Mouse (Mus musculus) heart, embryonic 14.5 days (tissue): ENCODE measurements around the gene Erbb3. TPM values are rescaled to one million over a fixed set of nuclear protein-coding genes. Genes with fewer than 3 reads are reported as not detected.

ENCODE experiments used
- ATAC-seq: fragments of 200-750 bp; cut with Nextera tagmentation; 2 replicates; pipeline ENCODE4 v1.8.0; 2017; ENCODE audit warnings: low read depth, moderate TSS enrichment; ENCODE audit not compliant: insufficient number of reproducible peaks, insufficient read depth, low FRiP score
- H3K27ac ChIP-seq, 2 experiments: fragments of 200-500 bp in 1 of 2; fragments of 300-500 bp in 1 of 2; sonication (generic) in 1 of 2; replicated peaks in 1 of 2; 2 replicates each; pipeline ENCODE4 v1.5.1; 2012 to 2014; ENCODE audit warnings: low read depth in 2 of 2, low read length in 2 of 2, control low read depth in 1 of 2, mild to moderate bottlenecking in 1 of 2, mixed read lengths in 1 of 2; ENCODE audit not compliant: control insufficient read depth in 1 of 2, insufficient read depth in 1 of 2
- H3K27me3 ChIP-seq: fragments of 300-500 bp; sonication (generic); 2 replicates; pipeline ENCODE4 v1.6.1; 2014; ENCODE audit warnings: mild to moderate bottlenecking, low read length, control low read depth; ENCODE audit not compliant: control insufficient read depth, insufficient read depth
- H3K36me3 ChIP-seq: fragments of 300-500 bp; sonication (generic); 2 replicates; pipeline ENCODE4 v1.6.1; 2014; ENCODE audit warnings: mild to moderate bottlenecking, control low read depth, low read length, mixed read lengths; ENCODE audit not compliant: control insufficient read depth, insufficient read depth
- H3K4me1 ChIP-seq, 2 experiments: fragments of 200-500 bp in 1 of 2; fragments of 300-500 bp in 1 of 2; sonication (generic) in 1 of 2; 2 replicates each; pipeline ENCODE4 v1.6.1; 2012 to 2014; ENCODE audit warnings: low read length in 2 of 2, control low read depth in 1 of 2, mixed read lengths in 1 of 2; ENCODE audit not compliant: control insufficient read depth in 2 of 2, insufficient read depth in 2 of 2
- H3K4me2 ChIP-seq: fragments of 300-500 bp; sonication (generic); 2 replicates; pipeline ENCODE4 v1.6.1; 2014; ENCODE audit warnings: mild to moderate bottlenecking, low read length
- H3K4me3 ChIP-seq, 2 experiments: fragments of 200-500 bp in 1 of 2; fragments of 300-500 bp in 1 of 2; sonication (generic) in 1 of 2; 2 replicates each; pipeline ENCODE4 v1.5.1; 2012 to 2014; ENCODE audit warnings: low read length in 2 of 2, mild to moderate bottlenecking in 2 of 2, control low read depth in 1 of 2, low read depth in 1 of 2, moderate library complexity in 1 of 2; ENCODE audit not compliant: control insufficient read depth in 1 of 2, insufficient read depth in 1 of 2
- H3K9ac ChIP-seq: fragments of 300-500 bp; sonication (generic); 2 replicates; pipeline ENCODE4 v1.6.1; 2014; ENCODE audit warnings: mild to moderate bottlenecking, low read length
- H3K9me3 ChIP-seq: fragments of 300-500 bp; sonication (generic); 2 replicates; pipeline ENCODE4 v1.6.1; 2016; ENCODE audit warnings: low read length, control low read depth; ENCODE audit not compliant: control insufficient read depth
- WGBS: fragments of 180-500 bp; shearing (Covaris S2); extraction: QIAGEN DNeasy Blood & Tissue Kit; methylation state at CpG from one replicate; pipeline ENCODE4 v1.1.7; 2014; 5-methylcytosine and 5-hydroxymethylcytosine counted together
- polyA plus RNA-seq: library from polyadenylated mRNA; unstranded; fragments of >200 nt; fragmentation: Nextera tagmentation; extraction: Ambion mirVana; gene quantifications from 2 replicates; pipeline ENCODE4 v1.2.1, GENCODE M21; 2014

Gene Erbb3
- polyA plus RNA-seq, 1 experiment from 2014 or later = 2.9 TPM

DNA sequence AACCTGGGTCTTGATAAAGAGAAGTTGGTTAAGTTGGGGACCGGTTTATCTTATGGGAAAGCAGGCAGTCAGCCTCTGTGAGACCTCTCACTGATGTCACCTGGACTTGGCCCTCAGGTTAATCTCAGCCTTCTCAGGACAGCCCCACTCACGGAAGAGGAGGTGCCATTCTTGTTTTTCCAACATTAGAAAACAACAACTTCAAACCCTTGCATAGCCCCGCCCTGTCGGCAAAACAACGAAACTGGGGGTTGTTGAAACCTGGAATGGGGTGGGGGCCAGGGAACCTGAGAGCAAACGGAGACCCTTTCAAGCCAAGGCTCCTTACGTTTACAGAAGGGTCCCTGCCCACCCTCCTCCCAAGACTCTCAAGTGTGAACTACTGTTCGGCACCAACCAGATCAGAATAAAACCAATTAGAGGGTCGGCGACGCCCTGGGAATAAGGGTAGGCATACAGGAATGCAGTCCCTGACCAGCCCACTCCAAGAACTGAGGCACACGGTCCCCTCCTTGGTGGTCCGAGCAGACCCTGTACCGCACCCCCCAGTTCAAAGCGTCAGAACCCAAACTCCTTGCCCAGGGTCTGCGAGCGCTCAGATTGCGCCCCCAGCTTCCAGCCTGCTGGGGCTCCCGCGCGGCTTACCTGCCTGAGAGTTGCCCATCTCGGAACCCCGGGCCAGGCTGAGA is 533 bp downstream of the Erbb3 start:
- Histone ChIP-seq H3K27me3 (peaks cover 20% of the 10 kb centered on the region), H3K4me3 (peak overlapping the region; percentile 56 to 75), H3K9ac (peak overlapping the region; percentile 70), H3K9me3 (no peaks in the 10 kb centered on the region), H3K36me3 (no peaks in the 10 kb centered on the region), H3K27ac (no peak overlapping the region), H3K4me1 (peaks cover 11 to 14% of the 10 kb centered on the region in 2 experiments), H3K4me2 (peak overlapping the region; percentile 99)
- 4% methylated on average over 23 of the region's 23 CpGs for WGBS
- 0 out of 2 replicates have a peak, but pooled peaks have one; percentile 14 for ATAC-seq

DNA sequence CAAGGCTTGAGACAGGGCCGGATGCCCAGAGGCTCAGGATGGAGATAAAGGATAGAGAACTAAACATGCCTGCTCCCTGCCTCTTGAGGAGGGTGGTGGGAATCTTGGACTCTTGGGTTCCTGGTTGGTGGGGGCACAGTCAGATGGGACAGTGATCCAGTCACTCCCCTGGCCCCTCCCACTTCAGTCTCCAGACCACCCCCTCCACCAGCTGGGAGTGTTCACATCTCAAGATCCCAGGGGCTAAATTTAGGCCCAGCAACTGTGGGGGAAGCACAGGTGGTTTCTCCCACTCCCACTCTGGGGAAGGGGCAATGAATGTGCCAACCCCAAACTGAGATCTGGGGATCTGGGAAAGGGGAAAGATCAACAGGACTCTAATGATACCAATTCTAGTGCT is 1.3 kb downstream of the Erbb3 start:
- no peak overlapping the region for H3K9ac ChIP-seq
- H3K4me1 ChIP-seq = peaks cover 19 to 20% of the 10 kb centered on the region in 2 experiments
- 31% methylated on average over 1 of the region's 1 CpGs for WGBS
- H3K4me3 ChIP-seq = no peak overlapping the region
- no peaks in the 10 kb centered on the region for H3K36me3 ChIP-seq
- ATAC-seq = no peak
- H3K27me3 ChIP-seq = peaks cover 20% of the 10 kb centered on the region
- H3K9me3 ChIP-seq = no peaks in the 10 kb centered on the region
- no peak overlapping the region for H3K4me2 ChIP-seq
- H3K27ac ChIP-seq = no peak overlapping the region

DNA sequence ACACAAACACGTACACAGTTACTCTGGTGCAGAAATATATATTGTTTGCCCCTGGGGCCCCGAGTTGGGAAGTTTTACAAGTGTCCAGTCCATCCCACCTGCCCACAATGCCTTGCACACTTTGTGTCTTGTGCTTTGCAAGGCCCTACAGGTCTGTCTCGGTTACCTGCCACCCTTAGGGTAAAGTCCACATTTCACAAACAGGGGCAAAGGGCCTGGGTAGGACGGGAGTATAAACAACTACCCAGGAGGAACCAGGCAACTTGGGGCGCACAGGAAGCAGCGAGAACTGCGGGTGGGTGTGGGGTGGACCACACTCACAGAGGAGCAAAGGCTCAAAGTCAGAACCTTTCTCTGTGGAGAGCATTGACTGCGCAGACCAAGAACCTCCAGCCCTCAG is 1.8 kb downstream of the Erbb3 start:
- Histone ChIP-seq H3K36me3 (no peaks in the 10 kb centered on the region), H3K4me2 (no peak overlapping the region), H3K27me3 (peaks cover 20% of the 10 kb centered on the region), H3K4me1 (peaks cover 20% of the 10 kb centered on the region in 2 experiments), H3K9ac (no peak overlapping the region), H3K27ac (peak overlapping the region in 1 of 2 experiments; percentile 24; a peak in 1 of 4 replicates), H3K9me3 (no peaks in the 10 kb centered on the region), H3K4me3 (no peak overlapping the region)
- 62% methylated on average over 8 of the region's 8 CpGs for WGBS
- no peak for ATAC-seq

DNA sequence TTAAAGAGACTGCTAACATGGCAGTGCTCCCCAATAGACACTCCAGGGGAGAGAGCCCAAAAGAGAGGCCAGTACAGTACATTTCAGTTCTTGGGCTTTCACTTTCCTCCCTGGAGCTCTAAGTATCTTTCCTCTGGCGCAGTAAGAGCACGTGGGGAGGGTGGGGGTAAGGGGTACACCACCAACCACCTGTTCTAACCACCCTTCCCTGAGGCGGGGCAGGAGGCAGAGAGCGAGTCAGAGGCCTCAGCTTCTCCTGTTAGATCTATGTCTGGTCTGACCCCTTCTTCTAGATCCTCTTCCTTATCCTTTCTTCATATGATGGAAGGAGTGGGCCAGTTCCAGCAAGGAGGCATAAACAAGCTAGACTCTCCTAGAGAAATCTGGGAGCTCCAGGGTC is 2.3 kb downstream of the Erbb3 start:
- WGBS = 44% methylated on average over 4 of the region's 4 CpGs
- no peak overlapping the region for H3K4me3 ChIP-seq
- no peaks in the 10 kb centered on the region for H3K36me3 ChIP-seq
- H3K27me3 ChIP-seq = peaks cover 20% of the 10 kb centered on the region
- H3K9me3 ChIP-seq = no peaks in the 10 kb centered on the region
- no peak overlapping the region for H3K4me2 ChIP-seq
- H3K9ac ChIP-seq = no peak overlapping the region
- H3K4me1 ChIP-seq = peaks cover 20 to 21% of the 10 kb centered on the region in 2 experiments
- peak overlapping the region in 1 of 2 experiments; percentile 27; a peak in 1 of 4 replicates for H3K27ac ChIP-seq
- ATAC-seq = no peak

DNA sequence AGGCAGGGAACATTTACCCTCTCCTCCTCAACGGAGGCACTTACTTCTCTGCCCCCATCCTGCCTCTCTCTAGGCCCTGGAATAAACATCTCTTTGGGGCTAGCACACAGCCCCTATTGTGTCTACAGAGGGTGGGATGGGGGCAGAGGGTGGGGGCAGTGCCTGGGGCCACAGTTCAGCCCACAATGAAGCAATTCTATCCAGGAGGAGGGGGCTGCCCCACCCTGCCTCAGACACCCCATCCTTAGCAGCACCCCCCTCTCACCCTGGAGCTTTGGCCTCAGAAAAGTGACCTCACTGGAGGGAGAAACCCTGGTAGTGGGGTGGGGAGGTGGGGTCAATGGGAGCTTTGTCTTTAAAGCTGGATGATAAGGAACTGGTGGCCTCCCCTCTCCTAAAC is 2.9 kb downstream of the Erbb3 start:
- H3K4me3 ChIP-seq = no peak overlapping the region
- H3K27me3 ChIP-seq = peaks cover 20% of the 10 kb centered on the region
- no peak overlapping the region; a peak in 1 of 4 replicates for H3K27ac ChIP-seq
- H3K36me3 ChIP-seq = no peaks in the 10 kb centered on the region
- peaks cover 20 to 21% of the 10 kb centered on the region in 2 experiments for H3K4me1 ChIP-seq
- H3K9ac ChIP-seq = no peak overlapping the region
- 15% methylated on average over 1 of the region's 1 CpGs for WGBS
- no peaks in the 10 kb centered on the region for H3K9me3 ChIP-seq
- H3K4me2 ChIP-seq = no peak overlapping the region
- no peak for ATAC-seq

DNA sequence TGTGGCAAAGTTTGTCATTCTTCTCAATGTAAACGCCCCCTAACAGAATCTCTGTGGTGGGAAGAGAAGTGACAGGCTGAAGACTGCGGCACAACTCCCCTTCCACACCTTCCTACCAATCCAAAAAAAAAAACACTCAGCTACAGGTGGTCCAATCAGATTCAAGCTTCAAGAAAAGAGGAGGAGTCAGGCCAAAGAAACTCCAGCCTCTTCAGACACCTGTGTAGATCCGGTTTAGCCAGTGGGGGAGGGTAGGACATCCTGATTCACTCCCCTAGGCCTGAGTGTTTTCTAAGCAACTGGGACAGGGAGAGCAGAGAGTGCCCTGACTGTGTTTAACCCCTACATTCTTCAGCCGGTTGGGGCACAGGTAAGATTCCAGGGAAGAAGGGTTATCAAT is 5.1 kb downstream of the Erbb3 start:
- peaks cover 20 to 21% of the 10 kb centered on the region in 2 experiments for H3K4me1 ChIP-seq
- H3K4me2 ChIP-seq = peak overlapping the region; percentile 51
- WGBS = 16% methylated on average over 4 of the region's 4 CpGs
- no peak overlapping the region for H3K9ac ChIP-seq
- no peaks in the 10 kb centered on the region for H3K36me3 ChIP-seq
- no peak overlapping the region for H3K4me3 ChIP-seq
- no peaks in the 10 kb centered on the region for H3K9me3 ChIP-seq
- H3K27ac ChIP-seq = no peak overlapping the region
- no peak for ATAC-seq
- H3K27me3 ChIP-seq = peaks cover 20% of the 10 kb centered on the region

DNA sequence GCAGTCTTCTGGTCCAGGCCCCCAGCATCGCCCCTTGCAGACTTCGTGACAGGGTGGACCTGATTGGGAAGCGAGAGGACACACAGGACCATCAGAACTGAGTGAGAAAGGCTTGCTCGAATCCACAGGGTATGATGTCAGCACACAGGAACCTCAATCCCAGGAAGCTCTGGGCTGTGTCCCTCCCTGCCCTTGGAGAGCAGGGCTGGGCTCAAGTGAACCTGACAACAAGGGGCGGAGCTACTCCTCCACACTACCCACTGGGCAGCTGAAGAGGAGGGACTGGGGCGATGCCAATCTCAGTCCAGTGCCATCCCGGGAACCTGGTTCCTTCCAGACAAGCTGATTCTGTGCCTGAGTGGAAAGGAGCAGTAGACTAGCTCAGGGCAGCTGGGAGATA is 5.8 kb downstream of the Erbb3 start:
- 5% methylated on average over 7 of the region's 7 CpGs for WGBS
- Histone ChIP-seq H3K4me1 (peaks cover 14 to 19% of the 10 kb centered on the region in 2 experiments), H3K36me3 (no peaks in the 10 kb centered on the region), H3K27me3 (peaks cover 14% of the 10 kb centered on the region), H3K9ac (peak overlapping the region; percentile 69), H3K4me2 (peak overlapping the region; percentile 51), H3K4me3 (peak overlapping the region; percentile 32 to 35), H3K27ac (peak overlapping the region; percentile 46 to 78), H3K9me3 (no peaks in the 10 kb centered on the region)
- ATAC-seq = peak; percentile 88

DNA sequence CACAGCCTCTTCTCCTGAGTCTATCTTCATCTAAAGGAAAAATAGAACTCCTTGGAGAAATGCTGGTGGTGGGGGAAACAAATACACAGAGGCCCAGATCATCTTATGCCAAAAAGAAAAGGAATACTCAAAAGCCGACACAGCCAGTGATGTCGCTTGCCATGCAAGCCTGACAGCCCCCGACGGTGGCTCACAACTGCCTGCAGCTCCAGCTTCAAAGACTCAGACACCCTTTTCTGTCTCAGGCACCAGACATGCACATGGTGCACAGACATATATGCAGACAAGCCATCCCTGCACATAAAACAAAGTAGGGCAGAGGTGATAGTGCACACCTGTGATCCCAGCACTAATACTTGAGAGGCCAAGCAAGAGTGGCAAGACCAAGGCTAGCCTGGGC is 9.7 kb downstream of the Erbb3 start:
- WGBS = 76% methylated on average over 4 of the region's 4 CpGs
- peaks cover 9 to 15% of the 10 kb centered on the region in 2 experiments for H3K4me1 ChIP-seq
- H3K27ac ChIP-seq = no peak overlapping the region
- no peaks in the 10 kb centered on the region for H3K36me3 ChIP-seq
- no peak overlapping the region for H3K9ac ChIP-seq
- no peaks in the 10 kb centered on the region for H3K9me3 ChIP-seq
- no peak for ATAC-seq
- no peaks in the 10 kb centered on the region for H3K27me3 ChIP-seq
- no peak overlapping the region for H3K4me2 ChIP-seq
- no peak overlapping the region for H3K4me3 ChIP-seq
